32 mouse cellular contexts compared by ENCODE assay signal in the genomic region with DNA sequence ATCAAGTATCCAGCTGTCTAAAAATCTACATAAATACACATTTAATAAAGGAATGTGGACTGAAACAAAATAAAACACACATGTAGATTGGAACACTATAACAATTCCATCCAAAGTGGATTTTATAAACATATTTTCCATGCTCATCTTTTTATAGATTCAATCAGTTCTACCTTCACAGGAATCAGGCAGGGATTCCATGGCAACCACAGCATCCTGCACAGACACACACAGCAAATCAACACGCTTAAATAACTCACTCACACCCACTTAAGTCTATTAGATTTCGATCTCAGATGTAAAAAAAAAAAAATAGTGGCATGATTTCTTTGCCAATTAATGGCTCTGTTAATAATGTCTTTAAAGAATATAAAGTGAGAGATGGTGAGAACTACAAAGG.
DNase-seq lines count a peak whose midpoint lies in the region; ATAC-seq lines count a peak whose summit lies in the region.
"Had no signal": no experiment of that assay in that cellular context is flagged by ENCODE, and none has a peak within 500 bp of the region (broad histone marks: within the 10 kb centered on the region; RNA-seq: fewer than 3 reads in every experiment).

No protein-coding gene starts in this region.

- ATAC-seq in forebrain, embryonic 14.5 days: no peak
- ATAC-seq in forebrain, embryonic 13.5 days: no peak
- ATAC-seq: activated CD4-positive, CD25-positive, alpha-beta regulatory T cell, adult 4 months; intestine, embryonic 16.5 days; liver, embryonic 12.5 days; liver, postnatal 0 days had no signal

- H3K4me1 ChIP-seq in forebrain, embryonic 14.5 days (ENCODE audit: control insufficient read depth, insufficient read depth, low read length): no peaks in the 10 kb centered on the region
- H3K4me1 ChIP-seq in forebrain, embryonic 13.5 days: no peaks in the 10 kb centered on the region
- H3K4me1 ChIP-seq: embryonic facial prominence, embryonic 13.5 days; hindbrain, embryonic 13.5 days; liver, embryonic 12.5 days; megakaryocyte, embryonic 14.5 days had no signal

- peak; percentile 8 for DNase-seq in forebrain, embryonic 14.5 days (ENCODE audit: low spot score)
- DNase-seq in left cerebral cortex, postnatal 14 days (ENCODE audit: low spot score in 2 of 2): peak; percentile 6 to 10
- no peak for DNase-seq in left cerebral cortex, postnatal 10 days (ENCODE audit: extremely low spot score in 1 of 2, low spot score in 2 of 2)
- peak; percentile 27 to 46 for DNase-seq in right cerebral cortex, postnatal 10 days (ENCODE audit: low spot score in 2 of 2)
- DNase-seq in right cerebral cortex, postnatal 25 days: no peak
- peak; percentile 34 for DNase-seq in telencephalon, adult 2 months (ENCODE audit: low read depth, low spot score)
- DNase-seq in urinary bladder, adult 2 months (ENCODE audit: low spot score): no peak
- DNase-seq: adrenal gland, adult 2 months; adrenal gland, postnatal 36 days; cerebellum, adult 11-12 months; cerebellum, adult 9-11 months; gastrocnemius, adult 2 months; gastrocnemius, postnatal 36 days; heart, adult 18-20 months; heart, postnatal 36 days; kidney, adult 8-10 months; kidney, postnatal 4 days; left cerebral cortex, postnatal 4 days; liver, postnatal 0 days; lung, postnatal 4 days; right cerebral cortex, postnatal 4 days had no signal

- intact Hi-C loops in left cerebral cortex, postnatal 14 days (cut with DNase I): no loop called here
- intact Hi-C loops in left cerebral cortex, postnatal 10 days (cut with DNase I): no loop called here

- H3K27me3 ChIP-seq in forebrain, embryonic 14.5 days (replicated peaks; ENCODE audit: control insufficient read depth, insufficient read depth, low read length): no peaks in the 10 kb centered on the region
- no peaks in the 10 kb centered on the region for H3K27me3 ChIP-seq in forebrain, embryonic 13.5 days
- H3K27me3 ChIP-seq: CH12.LX; embryonic facial prominence, embryonic 13.5 days; hindbrain, embryonic 13.5 days; liver, embryonic 12.5 days; megakaryocyte, embryonic 14.5 days had no signal

- H3K4me3 ChIP-seq in forebrain, embryonic 14.5 days (ENCODE audit: low read depth, low read length): no peak overlapping the region
- H3K4me3 ChIP-seq in forebrain, embryonic 13.5 days: no peak overlapping the region
- H3K4me3 ChIP-seq: embryonic facial prominence, embryonic 13.5 days; gastrocnemius, adult 2 months; hindbrain, embryonic 13.5 days; liver, embryonic 12.5 days; megakaryocyte, embryonic 14.5 days had no signal

- H3K9ac ChIP-seq in forebrain, embryonic 14.5 days (ENCODE audit: low read length): no peak overlapping the region
- no peak overlapping the region for H3K9ac ChIP-seq in forebrain, embryonic 13.5 days
- H3K9ac ChIP-seq: embryonic facial prominence, embryonic 13.5 days; hindbrain, embryonic 13.5 days; liver, embryonic 12.5 days; liver, postnatal 0 days had no signal

- H3K4me2 ChIP-seq in forebrain, embryonic 14.5 days (ENCODE audit: low read length): no peak overlapping the region
- no peak overlapping the region for H3K4me2 ChIP-seq in forebrain, embryonic 13.5 days
- H3K4me2 ChIP-seq: embryonic facial prominence, embryonic 13.5 days; heart, embryonic 11.5 days; hindbrain, embryonic 13.5 days; liver, embryonic 12.5 days had no signal

- no peaks in the 10 kb centered on the region for H3K36me3 ChIP-seq in forebrain, embryonic 14.5 days (ENCODE audit: control insufficient read depth, insufficient read depth, low read length)
- H3K36me3 ChIP-seq in forebrain, embryonic 13.5 days (ENCODE audit: poor library complexity, severe bottlenecking): no peaks in the 10 kb centered on the region
- H3K36me3 ChIP-seq: embryonic facial prominence, embryonic 13.5 days; hindbrain, embryonic 13.5 days; liver, embryonic 12.5 days had no signal

- H3K9me3 ChIP-seq in forebrain, embryonic 14.5 days (replicated peaks; ENCODE audit: control insufficient read depth, low read length): no peaks in the 10 kb centered on the region
- H3K9me3 ChIP-seq in forebrain, embryonic 13.5 days (replicated peaks): no peaks in the 10 kb centered on the region
- H3K9me3 ChIP-seq: embryonic facial prominence, embryonic 13.5 days; hindbrain, embryonic 13.5 days; liver, embryonic 12.5 days; megakaryocyte, embryonic 14.5 days had no signal

- WGBS in forebrain, embryonic 14.5 days: 70% methylated on average over 2 of the region's 2 CpGs
- 74% methylated on average over 2 of the region's 2 CpGs for WGBS in forebrain, embryonic 13.5 days

- no peak overlapping the region for H3K27ac ChIP-seq in forebrain, embryonic 14.5 days (ENCODE audit: low read depth, low read length)
- no peak overlapping the region for H3K27ac ChIP-seq in forebrain, embryonic 13.5 days
- H3K27ac ChIP-seq: embryonic facial prominence, embryonic 13.5 days; gastrocnemius, adult 2 months; hindbrain, embryonic 13.5 days; kidney, postnatal 0 days; liver, embryonic 12.5 days; stomach, postnatal 0 days had no signal

Comparison
In these comparisons a context has a peak if more than half of its experiments do, and no peak if none do; other contexts are left out.
1. DNase-seq: peak in forebrain, embryonic 14.5 days (single experiment), left cerebral cortex, postnatal 14 days (2 of 2), right cerebral cortex, postnatal 10 days (2 of 2) and telencephalon, adult 2 months (single experiment); none in left cerebral cortex, postnatal 10 days (0 of 2), right cerebral cortex, postnatal 25 days (single experiment) and urinary bladder, adult 2 months (single experiment).